Mouse (Mus musculus) heart, postnatal 14 days (tissue): ENCODE results near the gene Wdr25. TPM values are rescaled to one million over a fixed set of nuclear protein-coding genes. Genes with fewer than 3 reads are reported as not detected.

Source experiments
- DNase-seq, 2 experiments: peaks; one replicate each; pipeline ENCODE4 v3.0.0; 2021 to 2022
- intact Hi-C: fragments of 180-260 bp; cut with DNase I; formaldehyde crosslinking; loops from one replicate; pipeline ENCODE4 v1.15.1; 2025
- total RNA-seq, 2 experiments: library from RNA; stranded (reverse); gene quantifications; 2 replicates each; pipeline ENCODE4 v1.2.3; 2021

The Wdr25 gene
- total RNA-seq, 2 experiments from 2014 or later: 4.7 to 6.5 TPM

- intact Hi-C loops: no loop called here
- DNase-seq: no peak
These were observed 145.9 kb downstream of the Wdr25 start for GRCm38 (mm10) chr12:109039311-109039710.

DNA sequence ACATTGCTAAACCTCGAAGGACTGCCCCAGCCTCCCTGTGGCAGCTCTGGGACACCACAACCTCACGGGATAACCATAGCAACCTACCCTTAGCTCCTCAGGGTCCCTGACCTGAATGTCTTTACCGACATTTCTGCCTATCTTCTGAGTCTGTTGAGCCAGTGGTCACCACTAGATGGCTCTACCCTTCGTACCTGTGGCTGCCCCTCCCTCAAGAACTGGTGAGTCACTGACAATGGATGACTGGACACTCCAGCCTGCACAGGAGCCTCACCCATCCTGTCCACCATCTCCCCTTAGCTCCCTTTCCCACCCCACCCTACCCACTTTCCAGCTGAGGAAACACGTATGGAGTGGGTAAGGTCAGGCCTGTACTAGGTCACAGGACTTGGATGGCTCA, 151.1 kb downstream of the Wdr25 start:
- no peak for DNase-seq

GRCm38 (mm10) chr12:109045581-109045980, 152.2 kb downstream of the Wdr25 start:
- intact Hi-C loops: no loop called here
- no peak for DNase-seq

More for the DNA sequence above, 151.1 kb downstream of the Wdr25 start:
- intact Hi-C loops: no loop called here

DNA sequence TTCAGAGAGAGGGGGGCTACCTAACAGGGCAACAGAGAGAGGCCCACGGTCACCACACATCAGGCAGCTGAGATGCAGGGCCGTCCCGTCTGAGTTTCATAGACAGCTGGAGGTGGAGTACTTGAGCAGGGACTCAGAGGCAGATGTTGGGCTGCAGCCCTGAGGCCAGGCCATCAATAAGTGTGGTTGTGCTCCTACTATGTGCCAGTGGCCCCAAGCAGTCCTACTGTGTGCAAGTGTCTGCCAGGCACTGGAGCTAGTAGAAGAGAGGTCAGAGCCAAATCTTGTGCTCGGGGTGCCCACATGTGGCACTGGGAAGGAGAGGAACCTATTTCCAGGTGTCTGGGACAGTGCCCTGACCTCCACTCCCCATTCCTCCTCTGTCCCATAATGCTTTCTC, 156.5 kb downstream of the Wdr25 start:
- no peak for DNase-seq
- intact Hi-C loops: no loop called here

DNA sequence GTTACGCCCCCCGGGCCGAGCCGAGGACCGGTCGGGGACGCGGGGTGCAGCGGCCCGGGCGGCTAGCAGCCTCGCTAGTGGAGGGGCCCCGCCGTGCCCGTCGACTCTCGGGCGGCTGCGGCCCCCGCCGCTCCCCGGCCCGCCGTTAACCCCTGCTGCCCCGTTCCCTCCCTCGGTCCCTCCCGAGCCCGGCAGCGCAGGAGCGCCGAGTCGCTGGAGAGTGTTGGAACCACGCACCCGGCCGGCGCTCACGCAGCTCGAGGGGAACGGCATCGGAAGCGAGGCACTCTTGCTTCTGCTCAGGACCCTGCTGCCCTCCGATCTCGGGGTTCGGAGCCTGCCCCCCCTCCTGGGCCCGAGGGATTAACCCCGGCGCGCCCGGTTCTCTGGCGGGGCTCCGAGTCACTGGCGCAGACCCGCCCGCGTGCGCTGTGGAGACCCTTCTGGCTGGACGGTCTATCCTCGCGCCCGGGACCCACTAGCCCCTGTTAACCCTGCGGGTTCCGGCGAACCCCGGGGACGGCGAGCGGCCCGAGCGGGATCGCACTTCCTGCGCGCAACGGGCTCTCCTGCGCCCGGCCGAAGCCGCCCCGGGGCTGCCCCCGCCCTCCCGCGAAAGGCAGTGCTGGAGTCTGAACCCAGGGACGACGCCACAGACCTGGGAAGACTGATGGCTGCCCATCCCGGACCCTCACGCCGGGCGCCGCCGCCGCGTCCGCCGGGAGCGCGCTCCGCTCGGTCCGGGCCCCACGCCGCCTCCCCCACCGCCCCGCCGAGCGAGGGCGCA, 159.8 kb downstream of the Wdr25 start:
- DNase-seq: peak in 1 of 2 experiments; percentile 8
- intact Hi-C loops: no loop called here

DNA sequence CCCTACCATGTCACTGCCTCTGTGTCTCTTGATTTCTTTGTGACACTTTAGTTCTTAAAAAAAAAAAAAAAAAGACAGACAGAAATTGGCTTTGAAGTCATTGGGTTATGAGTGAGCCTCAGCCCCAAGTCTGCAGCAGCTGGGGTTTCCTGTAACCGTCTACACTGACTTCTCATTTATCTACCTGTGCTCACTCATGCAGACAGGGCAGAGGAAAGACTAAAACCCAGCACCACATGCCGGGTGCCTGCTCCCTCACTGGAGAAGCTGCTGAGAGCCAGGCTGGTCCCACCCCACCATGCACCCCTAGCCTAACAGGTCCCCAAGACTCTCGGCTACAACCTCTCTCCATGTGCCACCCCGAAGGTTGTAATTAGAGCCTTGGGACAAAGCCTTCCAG, 164.3 kb downstream of the Wdr25 start:
- intact Hi-C loops: no loop called here
- no peak for DNase-seq

GRCm38 (mm10) chr12:109058660-109059059, 165.2 kb downstream of the Wdr25 start:
- DNase-seq: no peak
- intact Hi-C loops: no loop called here

DNA sequence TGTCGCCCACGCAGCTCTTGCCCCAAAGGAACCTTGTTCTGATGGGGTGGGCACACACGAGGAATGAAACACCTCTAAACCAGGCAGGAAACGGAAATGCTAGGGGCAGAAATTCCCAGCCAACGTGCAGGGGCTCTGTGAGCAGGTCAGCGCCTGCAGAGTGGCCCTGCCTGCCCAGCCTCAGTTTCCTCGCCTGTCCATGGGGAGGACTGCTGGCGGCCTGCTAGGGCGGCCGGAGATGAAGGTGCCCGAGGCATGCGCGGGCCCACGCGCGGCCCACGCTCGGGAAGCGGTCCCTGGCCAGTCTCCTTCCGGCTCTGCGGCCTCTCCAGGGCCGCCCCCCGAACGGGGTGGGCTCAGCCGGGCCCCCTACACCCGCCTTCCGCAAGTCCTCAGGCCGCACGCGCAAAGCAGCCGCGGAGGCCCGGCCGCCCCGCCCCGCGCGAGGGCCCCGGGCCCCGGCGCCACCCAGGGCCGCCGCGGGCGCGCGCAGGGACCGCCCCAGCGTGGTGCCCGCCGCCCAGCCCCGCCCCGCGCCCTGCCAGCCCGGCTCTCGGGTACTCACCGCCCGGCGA, 174.2 kb downstream of the Wdr25 start:
- peak; percentile 20 to 48 for DNase-seq
- intact Hi-C loops: no loop called here

- intact Hi-C loops: no loop called here
- DNase-seq: no peak
These were observed 174.8 kb downstream of the Wdr25 start, which contains the start of gene Begain for GRCm38 (mm10) chr12:109068167-109068653. TSS of gene Begain (minus strand) at chr12:109068217.

- intact Hi-C loops: no loop called here
- DNase-seq: no peak
These were observed 175.3 kb downstream of the Wdr25 start for GRCm38 (mm10) chr12:109068738-109069137.

- intact Hi-C loops: no loop called here
- DNase-seq: no peak
These were observed 176.3 kb downstream of the Wdr25 start for GRCm38 (mm10) chr12:109069751-109070150.

DNA sequence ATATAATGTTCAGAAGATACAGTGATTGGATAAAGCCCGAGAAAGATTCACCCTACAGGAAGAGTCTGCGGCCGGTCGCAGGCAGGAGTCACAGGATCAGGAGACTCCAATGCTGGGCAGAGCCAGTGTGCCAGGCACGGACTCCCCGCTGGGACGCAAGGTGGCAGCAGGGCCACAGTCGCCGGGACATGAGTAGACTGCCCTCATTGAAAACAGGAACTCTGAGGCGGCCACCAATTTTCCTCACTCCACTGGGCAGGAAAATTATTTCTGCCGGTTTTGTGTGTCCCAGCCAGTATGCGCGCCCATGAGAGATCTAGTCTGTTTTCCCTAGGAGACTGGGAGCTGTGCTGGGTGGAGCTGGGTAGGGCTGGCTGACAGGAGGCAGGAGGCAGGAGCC, 177.8 kb downstream of the Wdr25 start:
- DNase-seq: no peak
- intact Hi-C loops: no loop called here

DNA sequence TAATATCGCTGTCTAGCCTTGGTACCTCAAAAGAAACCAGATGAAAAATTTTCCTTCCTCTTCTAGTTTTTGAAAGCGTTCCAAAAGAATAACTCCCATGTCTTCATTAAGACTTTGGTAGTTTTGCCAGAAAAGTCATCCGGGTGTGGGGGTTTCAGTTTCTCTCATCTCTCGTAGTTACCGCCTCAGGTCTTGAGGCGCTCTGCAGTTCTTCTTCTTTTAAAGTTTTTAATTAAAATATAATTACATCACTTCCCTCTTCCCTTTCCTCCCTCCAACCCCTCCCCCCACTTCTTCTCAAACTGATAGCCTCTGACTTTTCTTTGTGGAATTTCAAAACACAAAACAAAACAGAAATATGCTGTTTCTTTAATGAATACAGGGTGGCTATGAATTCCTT, 180.7 kb downstream of the Wdr25 start:
- intact Hi-C loops: no loop called here
- no peak for DNase-seq

DNA sequence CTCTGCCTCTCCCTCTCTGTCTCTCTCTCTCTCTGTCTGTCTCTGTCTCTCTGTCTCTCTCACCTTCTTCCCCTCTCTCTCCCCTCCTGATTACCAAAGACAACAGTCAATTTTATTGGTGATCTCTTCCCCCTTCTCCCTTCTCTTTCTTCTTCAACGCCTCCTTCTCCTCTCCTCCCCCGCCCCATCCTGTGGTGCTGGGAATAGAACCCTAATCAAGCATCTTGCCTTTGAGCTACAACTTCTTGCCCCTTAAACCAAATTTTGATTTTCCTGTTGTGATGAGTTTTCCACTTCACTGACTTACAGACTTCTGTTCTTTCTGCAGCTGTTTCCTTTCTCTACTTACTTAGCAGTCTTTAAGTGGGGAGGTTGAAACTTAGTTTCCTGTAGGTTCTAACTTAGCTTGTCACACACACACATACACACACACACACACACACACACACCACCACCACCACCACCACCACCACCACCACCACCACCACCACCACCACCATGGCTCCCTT, 181.4 kb downstream of the Wdr25 start:
- intact Hi-C loops: no loop called here
- DNase-seq: no peak

DNA sequence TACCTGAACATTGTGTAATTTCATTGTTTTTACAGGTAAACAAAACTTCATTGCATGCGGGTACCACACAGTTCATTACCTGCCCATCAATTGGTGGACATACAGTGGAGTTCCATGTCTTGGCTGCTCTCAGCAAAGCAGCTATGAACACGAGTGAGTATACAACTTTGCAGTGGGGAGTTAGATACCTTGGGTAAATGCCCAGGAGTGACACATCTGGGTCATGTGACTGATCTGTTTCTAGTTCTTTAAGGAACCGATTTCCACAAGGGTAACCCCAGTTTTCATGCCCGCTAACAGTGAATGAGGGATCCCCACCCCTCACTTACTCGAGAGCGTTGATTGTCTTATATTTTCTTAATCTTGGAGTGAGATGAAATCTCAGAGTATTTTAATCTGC, 183.6 kb downstream of the Wdr25 start:
- intact Hi-C loops: no loop called here

More for the DNA sequence above, 183.6 kb downstream of the Wdr25 start:
- DNase-seq: no peak

Other genes starting within 250 kb of the Wdr25 start
- gene Degs2, start 191.3 kb upstream of the Wdr25 start, total RNA-seq: under 1 TPM; 0.27 to 0.81 TPM
- 10 to 100 TPM; 39.3 to 41.4 TPM for gene Yy1, start 100.7 kb upstream of the Wdr25 start, total RNA-seq
- gene Slc25a29, start 57.7 kb upstream of the Wdr25 start, total RNA-seq: 1 to 10 TPM; 5.7 to 6.0 TPM
- gene Slc25a47, start 57.6 kb upstream of the Wdr25 start, total RNA-seq: 1 to 10 TPM; 5.1 to 7.9 TPM
- gene Wars, start 543 bp downstream of the Wdr25 start, total RNA-seq: 10 to 100 TPM; 32.2 to 36.7 TPM
- under 1 TPM; 0.51 to 0.67 TPM for gene Begain, start 174.6 kb downstream of the Wdr25 start, total RNA-seq